Mouse (Mus musculus): ENCODE measurements around the gene Grcc10.

- no peak for TF ChIP-seq POLR2A (IDR thresholded peaks at IDR 0.05; ENCODE audit: extremely low read depth, insufficient read depth, low read length)
- TF ChIP-seq CTCF (IDR thresholded peaks at IDR 0.05; ENCODE audit: extremely low read depth, insufficient read depth, low read length) = no peak
Measured at GRCm38 (mm10) chr6:124746654-124747632, 5.8 kb upstream of the Grcc10 start.
